Mouse (Mus musculus) embryonic fibroblast, embryonic 13.5 days (primary cell): ENCODE measurements around the gene Irx2. TPM values are rescaled to one million over a fixed set of nuclear protein-coding genes. Genes with fewer than 3 reads are reported as not detected.

Experiments used
- H3K27ac ChIP-seq: 2 replicates; pipeline ENCODE4 v1.5.1; 2012; ENCODE audit warnings: low read length, control low read depth, inconsistent platforms; ENCODE audit not compliant: insufficient read depth
- H3K4me1 ChIP-seq: 2 replicates; pipeline ENCODE4 v1.6.1; 2011; ENCODE audit warnings: low read length; ENCODE audit not compliant: control insufficient read depth, insufficient read depth
- H3K4me3 ChIP-seq: 2 replicates; pipeline ENCODE4 v1.5.1; 2011; ENCODE audit warnings: mild to moderate bottlenecking, control low read depth, low read length; ENCODE audit not compliant: insufficient read depth
- CTCF ChIP-seq: IDR thresholded peaks from 2 replicates; pipeline ENCODE4 v1.5.1; 2011; ENCODE audit warnings: mild to moderate bottlenecking, control low read depth, low read length, moderate library complexity, borderline replicate concordance; ENCODE audit not compliant: insufficient read depth
- POLR2A ChIP-seq: IDR thresholded peaks from 2 replicates; pipeline ENCODE4 v1.6.1; 2011; ENCODE audit warnings: low read depth, mild to moderate bottlenecking, control low read depth, low read length, moderate library complexity
- polyA plus RNA-seq: library from polyadenylated mRNA; stranded (reverse); fragments of >200 nt; gene quantifications from 2 replicates; pipeline ENCODE4 v1.2.4, GENCODE M21; 2011; ENCODE audit warnings: low read depth; ENCODE audit not compliant: missing spikeins, insufficient read length

Gene Irx2
- polyA plus RNA-seq, 1 experiment, result 50.8 TPM

- Histone ChIP-seq H3K27ac (peak overlapping the region; percentile 10; the same call in 1 of the 2 replicates), H3K4me3 (no peak overlapping the region; the same call in 1 of the 2 replicates), H3K4me1 (peaks cover 2% of the 10 kb centered on the region; the same call in 1 of the 2 replicates)
- TF ChIP-seq POLR2A (no peak), CTCF (no peak)
Observed at GRCm38 (mm10) chr13:72634752-72635315, 6.2 kb downstream of the Irx2 start.

GRCm38 (mm10) chr13:72636331-72636851, 7.8 kb downstream of the Irx2 start:
- TF ChIP-seq POLR2A (no peak), CTCF (no peak)
- Histone ChIP-seq H3K4me3 (no peak overlapping the region), H3K27ac (0 out of 2 replicates have a peak overlapping the region, but pooled peaks have one; percentile 28), H3K4me1 (peaks cover 2% of the 10 kb centered on the region; the same call in 1 of the 2 replicates)

GRCm38 (mm10) chr13:72637536-72637935, 8.9 kb downstream of the Irx2 start:
- no peak for TF ChIP-seq POLR2A
- no peak for TF ChIP-seq CTCF
- H3K4me1 ChIP-seq, result peaks cover 2% of the 10 kb centered on the region; the same call in 1 of the 2 replicates
- H3K4me3 ChIP-seq, result no peak overlapping the region
- peak overlapping the region; percentile 14; the same call in 1 of the 2 replicates for H3K27ac ChIP-seq

GRCm38 (mm10) chr13:72638401-72639130, 9.9 kb downstream of the Irx2 start:
- peaks cover 2% of the 10 kb centered on the region; the same call in 1 of the 2 replicates for H3K4me1 ChIP-seq
- peak overlapping the region; percentile 49; the same call in 1 of the 2 replicates for H3K27ac ChIP-seq
- no peak overlapping the region for H3K4me3 ChIP-seq
- TF ChIP-seq CTCF (no peak), POLR2A (no peak)

GRCm38 (mm10) chr13:72639441-72640130, 11.0 kb downstream of the Irx2 start:
- Histone ChIP-seq H3K4me3 (peak overlapping the region; percentile 34), H3K27ac (peak overlapping the region; percentile 49), H3K4me1 (peaks cover 2% of the 10 kb centered on the region; the same call in 1 of the 2 replicates)
- TF ChIP-seq POLR2A, result 0 out of 2 replicates have a peak, but pooled peaks have one; percentile 36
- TF ChIP-seq CTCF, result no peak

- TF ChIP-seq POLR2A (no peak), CTCF (no peak)
- peak overlapping the region; percentile 49; the same call in 1 of the 2 replicates for H3K27ac ChIP-seq
- H3K4me3 ChIP-seq, result peak overlapping the region; percentile 34
Observed at GRCm38 (mm10) chr13:72640131-72640521, 11.5 kb downstream of the Irx2 start.

GRCm38 (mm10) chr13:72656447-72656846, 27.8 kb downstream of the Irx2 start:
- no peak overlapping the region for H3K4me3 ChIP-seq
- no peak overlapping the region for H3K27ac ChIP-seq
- no peaks in the 10 kb centered on the region for H3K4me1 ChIP-seq
- TF ChIP-seq CTCF (no peak), POLR2A (no peak)

More at GRCm38 (mm10) chr13:72640131-72640521, 11.5 kb downstream of the Irx2 start:
- peaks cover 2% of the 10 kb centered on the region; the same call in 1 of the 2 replicates for H3K4me1 ChIP-seq

GRCm38 (mm10) chr13:72675826-72676225, 47.2 kb downstream of the Irx2 start:
- no peak overlapping the region for H3K4me3 ChIP-seq
- no peaks in the 10 kb centered on the region for H3K4me1 ChIP-seq
- no peak overlapping the region for H3K27ac ChIP-seq
- no peak for TF ChIP-seq POLR2A
- no peak for TF ChIP-seq CTCF
